Comparison of ENCODE assay signal across 26 mouse cellular contexts in genomic region chr9:64820086-64820795, GRCm38 (mm10). TPM values are rescaled to one million over a fixed set of nuclear protein-coding genes. Genes with fewer than 3 reads are reported as not detected.
DNase-seq lines count a peak whose midpoint lies in the region; ATAC-seq and TF ChIP-seq lines count a peak whose summit lies in the region.
"Had no signal": no experiment of that assay in that cellular context is flagged by ENCODE, and none has a peak within 500 bp of the region (broad histone marks: within the 10 kb centered on the region; RNA-seq: fewer than 3 reads in every experiment).

No protein-coding gene starts in this region.

- H3K4me1 ChIP-seq in forebrain, postnatal 0 days (ENCODE audit: insufficient read depth): no peaks in the 10 kb centered on the region
- H3K4me1 ChIP-seq in forebrain, embryonic 15.5 days: 0 out of 2 replicates have a peak, but pooled peaks cover 4% of the 10 kb centered on the region
- H3K4me1 ChIP-seq: embryonic facial prominence, embryonic 12.5 days; embryonic facial prominence, embryonic 15.5 days; forebrain, embryonic 12.5 days; hindbrain, embryonic 10.5 days; hindbrain, embryonic 13.5 days; intestine, embryonic 15.5 days had no signal

- ATAC-seq in forebrain, postnatal 0 days: no peak
- ATAC-seq in forebrain, embryonic 15.5 days (replicated peaks): no peak
- peak; percentile 49; the same call in 1 of the 2 replicates for ATAC-seq in megakaryocyte, adult 5-6 weeks (ENCODE audit: poor library complexity, severe bottlenecking)
- ATAC-seq: CD4-positive, CD25-positive, alpha-beta regulatory T cell, adult 4 months; hindbrain, embryonic 16.5 days; intestine, embryonic 15.5 days; Patski had no signal

- no peaks in the 10 kb centered on the region for H3K36me3 ChIP-seq in forebrain, postnatal 0 days (ENCODE audit: insufficient read depth)
- no peaks in the 10 kb centered on the region for H3K36me3 ChIP-seq in forebrain, embryonic 15.5 days
- H3K36me3 ChIP-seq: embryonic facial prominence, embryonic 12.5 days; embryonic facial prominence, embryonic 15.5 days; forebrain, embryonic 12.5 days; hindbrain, embryonic 10.5 days; hindbrain, embryonic 13.5 days; intestine, embryonic 15.5 days had no signal

- WGBS in forebrain, postnatal 0 days: 38% methylated on average over 3 of the region's 3 CpGs
- WGBS in forebrain, embryonic 15.5 days: 43% methylated on average over 3 of the region's 3 CpGs

- no peak for TF ChIP-seq CTCF in forebrain, postnatal 0 days (IDR thresholded peaks at IDR 0.05; ENCODE audit: low read depth)

- no peaks in the 10 kb centered on the region for H3K9me3 ChIP-seq in forebrain, postnatal 0 days (ENCODE audit: low read length)
- no peaks in the 10 kb centered on the region for H3K9me3 ChIP-seq in forebrain, embryonic 15.5 days
- H3K9me3 ChIP-seq: embryonic facial prominence, embryonic 12.5 days; embryonic facial prominence, embryonic 15.5 days; forebrain, embryonic 12.5 days; hindbrain, embryonic 10.5 days; hindbrain, embryonic 13.5 days; intestine, embryonic 15.5 days had no signal

- peak; percentile 18 for DNase-seq in forebrain, postnatal 0 days
- peak; percentile 45 for DNase-seq in retina, postnatal 1 day
- DNase-seq in retina, embryonic 14.5 days (ENCODE audit: low spot score): no peak
- DNase-seq in left cerebral cortex, adult 11 months (ENCODE audit: low spot score): no peak
- no peak for DNase-seq in MN1 (ENCODE audit: low spot score)
- DNase-seq: adrenal gland, postnatal 10 days; adrenal gland, postnatal 36 days; cerebellum, adult 11 months; cerebellum, adult 2 months; cerebellum, adult 9-11 months; cerebellum, postnatal 25 days; gastrocnemius, postnatal 25 days; heart, adult 2 months; heart, postnatal 36 days had no signal

- H3K4me3 ChIP-seq in forebrain, postnatal 0 days (ENCODE audit: low read depth, low read length): no peak overlapping the region
- H3K4me3 ChIP-seq in forebrain, embryonic 15.5 days: no peak overlapping the region
- H3K4me3 ChIP-seq: embryonic facial prominence, embryonic 12.5 days; embryonic facial prominence, embryonic 15.5 days; forebrain, embryonic 12.5 days; heart, adult 2 months; hindbrain, embryonic 10.5 days; hindbrain, embryonic 13.5 days; intestine, embryonic 15.5 days had no signal

- no peak overlapping the region for H3K27ac ChIP-seq in forebrain, postnatal 0 days (ENCODE audit: low read depth, low read length)
- H3K27ac ChIP-seq in forebrain, embryonic 15.5 days (replicated peaks): no peak overlapping the region
- H3K27ac ChIP-seq: embryonic facial prominence, embryonic 12.5 days; embryonic facial prominence, embryonic 15.5 days; forebrain, embryonic 12.5 days; heart, adult 2 months; hindbrain, embryonic 10.5 days; hindbrain, embryonic 13.5 days; intestine, embryonic 15.5 days had no signal

- H3K9ac ChIP-seq in forebrain, postnatal 0 days: no peak overlapping the region
- H3K9ac ChIP-seq in forebrain, embryonic 15.5 days (replicated peaks): no peak overlapping the region
- H3K9ac ChIP-seq: embryonic facial prominence, embryonic 12.5 days; embryonic facial prominence, embryonic 15.5 days; forebrain, embryonic 12.5 days; hindbrain, embryonic 13.5 days; intestine, embryonic 15.5 days had no signal

- H3K27me3 ChIP-seq in forebrain, postnatal 0 days (ENCODE audit: insufficient read depth, low read length): no peaks in the 10 kb centered on the region
- no peaks in the 10 kb centered on the region for H3K27me3 ChIP-seq in forebrain, embryonic 15.5 days
- H3K27me3 ChIP-seq: embryonic facial prominence, embryonic 12.5 days; embryonic facial prominence, embryonic 15.5 days; forebrain, embryonic 12.5 days; hindbrain, embryonic 13.5 days; intestine, embryonic 15.5 days; Patski had no signal

- no peak overlapping the region for H3K4me2 ChIP-seq in forebrain, postnatal 0 days (ENCODE audit: low read depth)
- no peak overlapping the region for H3K4me2 ChIP-seq in forebrain, embryonic 15.5 days (replicated peaks)
- H3K4me2 ChIP-seq: embryonic facial prominence, embryonic 12.5 days; embryonic facial prominence, embryonic 15.5 days; forebrain, embryonic 12.5 days; heart, embryonic 11.5 days; hindbrain, embryonic 13.5 days; intestine, embryonic 15.5 days had no signal

RNA-seq across cellular contexts. Expression of gene Dennd4a, which starts 9.1 kb away (rescaled TPM):
- total RNA-seq in forebrain, postnatal 0 days (2014; rRNA removed): 10.5 and 18.5 TPM in 2 replicates
- 2.8 and 5.2 TPM in 2 replicates for polyA plus RNA-seq in forebrain, postnatal 0 days (2015; fragmentation: Nextera tagmentation; extraction: Ambion mirVana)
- 9.4 and 9.6 TPM in 2 replicates for polyA plus RNA-seq in forebrain, embryonic 15.5 days (2015; fragmentation: Nextera tagmentation; extraction: Ambion mirVana)
- total RNA-seq in megakaryocyte, adult 5-6 weeks (2015): 48.2 and 50.2 TPM in 2 replicates
- 33.3 and 47.0 TPM in 2 replicates for total RNA-seq in megakaryocyte, adult 5-6 weeks (2017)

Comparison
In these comparisons a context has a peak if more than half of its experiments do, and no peak if none do; other contexts are left out.
1. DNase-seq: peak in forebrain, postnatal 0 days (single experiment) and retina, postnatal 1 day (single experiment); none in retina, embryonic 14.5 days (single experiment), left cerebral cortex, adult 11 months (single experiment) and MN1 (single experiment).